Mouse (Mus musculus) G1E (cell line): ENCODE results near the gene Tbc1d10b.

ENCODE experiments used
- CTCF ChIP-seq: IDR thresholded peaks from 2 replicates; pipeline ENCODE4 v1.5.1; 2012; ENCODE audit warnings: low read depth, low read length, inconsistent platforms, mixed read lengths
- GATA1 ChIP-seq: IDR thresholded peaks from 2 replicates; pipeline ENCODE4 v1.6.1; 2012; ENCODE audit warnings: borderline replicate concordance, low read length, inconsistent platforms, mixed read lengths
- GATA2 ChIP-seq: IDR thresholded peaks from 2 replicates; pipeline ENCODE4 v1.6.1; 2012; ENCODE audit warnings: low read depth, low read length, inconsistent platforms, borderline replicate concordance
- POLR2AphosphoS5 ChIP-seq: IDR thresholded peaks from 2 replicates; pipeline ENCODE4 v1.6.1; 2012; ENCODE audit warnings: low read depth, low read length, inconsistent platforms; ENCODE audit not compliant: insufficient replicate concordance
- TAL1 ChIP-seq: conservative IDR thresholded peaks from 2 replicates; pipeline ENCODE4 v1.6.1; 2012; ENCODE audit warnings: low read depth, low read length, inconsistent platforms, mixed read lengths

GRCm38 (mm10) chr7:127195544-127196295, 12.5 kb downstream of the Tbc1d10b start, which contains the start of gene Cd2bp2:
- TF ChIP-seq CTCF (no peak), TAL1 (no peak), POLR2AphosphoS5 (no peak; the same call in 1 of the 2 replicates), GATA1 (no peak), GATA2 (no peak)
